Mouse (Mus musculus) liver, postnatal 0 days (tissue): ENCODE data around the gene Eva1c.

Source experiments
- CTCF ChIP-seq: sonication (generic); IDR thresholded peaks from 2 replicates; pipeline ENCODE4 v1.5.1; 2016; ENCODE audit warnings: antibody characterized with exemption, low read depth
- EP300 ChIP-seq: IDR thresholded peaks from 2 replicates; pipeline ENCODE4 v1.6.1; 2016; ENCODE audit warnings: antibody characterized with exemption, low read depth, mild to moderate bottlenecking

DNA sequence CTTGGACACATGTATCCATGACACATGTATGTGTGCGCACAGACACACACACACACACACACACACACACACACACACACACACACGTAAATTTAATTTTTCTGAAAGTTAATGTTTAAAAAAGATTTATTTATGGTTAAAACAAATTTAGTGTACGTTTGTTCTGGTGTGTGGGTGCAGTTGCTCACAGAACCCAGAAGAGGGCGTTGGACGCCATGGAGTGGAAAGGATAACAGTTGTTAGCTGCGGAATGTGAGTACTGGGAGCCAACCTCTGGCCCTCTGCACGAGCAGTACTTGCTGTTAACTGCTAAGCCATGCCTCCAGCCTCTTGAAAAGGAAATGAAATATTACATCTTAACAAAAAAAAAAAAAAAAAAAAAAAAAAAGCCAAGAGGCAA, at the start of gene Eva1c:
- TF ChIP-seq CTCF, result peak; percentile 50; the same call in 1 of the 2 replicates
- TF ChIP-seq EP300, result no peak
